Comparison of ENCODE assay signal across 14 mouse cellular contexts in genomic region chr6:34721740-34722139, GRCm38 (mm10). TPM values are rescaled to one million over a fixed set of nuclear protein-coding genes. Genes with fewer than 3 reads are reported as not detected.
DNase-seq lines count a peak whose midpoint lies in the region; ATAC-seq lines count a peak whose summit lies in the region.
"Had no signal": no experiment of that assay in that cellular context is flagged by ENCODE, and none has a peak within 500 bp of the region (broad histone marks: within the 10 kb centered on the region; RNA-seq: fewer than 3 reads in every experiment).

No protein-coding gene starts in this region.

- no peak for ATAC-seq in kidney, embryonic 16.5 days (ENCODE audit: low FRiP score, low TSS enrichment)
- ATAC-seq in limb, embryonic 15.5 days (ENCODE audit: insufficient number of reproducible peaks, low FRiP score, low TSS enrichment, low read depth) = no peak
- no peak for ATAC-seq in intestine, embryonic 15.5 days

- H3K9ac ChIP-seq in kidney, embryonic 16.5 days (replicated peaks; ENCODE audit: low read length) = no peak overlapping the region
- H3K9ac ChIP-seq in limb, embryonic 15.5 days = no peak overlapping the region
- no peak overlapping the region for H3K9ac ChIP-seq in intestine, embryonic 15.5 days
- H3K9ac ChIP-seq: embryonic facial prominence, embryonic 12.5 days had no signal

- 40% methylated on average over 6 of the region's 6 CpGs for WGBS in kidney, embryonic 16.5 days
- WGBS in limb, embryonic 15.5 days = 61% methylated on average over 6 of the region's 6 CpGs
- 75% methylated on average over 6 of the region's 6 CpGs for WGBS in intestine, embryonic 15.5 days

- no peak overlapping the region for H3K4me3 ChIP-seq in kidney, embryonic 16.5 days (ENCODE audit: low read length)
- H3K4me3 ChIP-seq in brown adipose tissue, adult 24 weeks (ENCODE audit: insufficient read depth, low read depth, low read length) = no peak overlapping the region
- H3K4me3 ChIP-seq in limb, embryonic 15.5 days = no peak overlapping the region
- H3K4me3 ChIP-seq in intestine, embryonic 15.5 days (replicated peaks) = no peak overlapping the region
- H3K4me3 ChIP-seq: embryonic facial prominence, embryonic 12.5 days; layer of hippocampus, adult 2 months had no signal

- peaks cover 49% of the 10 kb centered on the region for H3K4me1 ChIP-seq in kidney, embryonic 16.5 days (ENCODE audit: insufficient read depth, low read length)
- peaks cover 25% of the 10 kb centered on the region for H3K4me1 ChIP-seq in brown adipose tissue, adult 24 weeks (ENCODE audit: control insufficient read depth, insufficient read depth, insufficient read length, low read length)
- H3K4me1 ChIP-seq in limb, embryonic 15.5 days = peaks cover 35% of the 10 kb centered on the region
- peaks cover 14% of the 10 kb centered on the region; the same call in 1 of the 2 replicates for H3K4me1 ChIP-seq in intestine, embryonic 15.5 days (replicated peaks)

- H3K36me3 ChIP-seq in kidney, embryonic 16.5 days (ENCODE audit: insufficient read depth, low read length) = no peaks in the 10 kb centered on the region
- H3K36me3 ChIP-seq in limb, embryonic 15.5 days = no peaks in the 10 kb centered on the region
- H3K36me3 ChIP-seq in intestine, embryonic 15.5 days = no peaks in the 10 kb centered on the region

- peak overlapping the region; percentile 52; the same call in 1 of the 2 replicates for H3K27ac ChIP-seq in kidney, embryonic 16.5 days (ENCODE audit: low read length)
- H3K27ac ChIP-seq in brown adipose tissue, adult 24 weeks (replicated peaks; ENCODE audit: low read depth, low read length) = peak overlapping the region; percentile 40
- 0 out of 2 replicates have a peak overlapping the region, but pooled peaks have one; percentile 13 for H3K27ac ChIP-seq in limb, embryonic 15.5 days
- no peak overlapping the region for H3K27ac ChIP-seq in intestine, embryonic 15.5 days
- H3K27ac ChIP-seq: embryonic facial prominence, embryonic 12.5 days; layer of hippocampus, adult 2 months had no signal

- H3K27me3 ChIP-seq in kidney, embryonic 16.5 days (ENCODE audit: insufficient read depth, low read length) = no peaks in the 10 kb centered on the region
- no peaks in the 10 kb centered on the region for H3K27me3 ChIP-seq in limb, embryonic 15.5 days
- H3K27me3 ChIP-seq in intestine, embryonic 15.5 days (replicated peaks) = no peaks in the 10 kb centered on the region
- H3K27me3 ChIP-seq: embryonic facial prominence, embryonic 12.5 days had no signal

- no peak for DNase-seq in kidney, postnatal 10 days
- DNase-seq in gonadal fat pad, adult 2 months (ENCODE audit: low read depth) = peak; percentile 90
- DNase-seq in layer of hippocampus, postnatal 36 days = no peak
- no peak for DNase-seq in cerebellum, adult 18-20 months
- DNase-seq: cerebellum, adult 8-10 months; liver; thymus, postnatal 36 days had no signal

- H3K4me2 ChIP-seq in kidney, embryonic 16.5 days (replicated peaks; ENCODE audit: low read depth, low read length) = no peak overlapping the region
- no peak overlapping the region for H3K4me2 ChIP-seq in limb, embryonic 15.5 days
- no peak overlapping the region for H3K4me2 ChIP-seq in intestine, embryonic 15.5 days (replicated peaks)
- H3K4me2 ChIP-seq: embryonic facial prominence, embryonic 12.5 days; midbrain, embryonic 11.5 days had no signal

- H3K9me3 ChIP-seq in kidney, embryonic 16.5 days (ENCODE audit: low read length) = peaks cover 5% of the 10 kb centered on the region; the same call in 1 of the 2 replicates
- no peaks in the 10 kb centered on the region for H3K9me3 ChIP-seq in limb, embryonic 15.5 days
- H3K9me3 ChIP-seq in intestine, embryonic 15.5 days = no peaks in the 10 kb centered on the region
- H3K9me3 ChIP-seq: embryonic facial prominence, embryonic 12.5 days had no signal

RNA-seq across cellular contexts. Expression of gene Agbl3, which starts 58.5 kb away (rescaled TPM):
- 4.7 TPM in 2 replicates for polyA plus RNA-seq in kidney, embryonic 16.5 days (2015; fragmentation: Nextera tagmentation; extraction: Ambion mirVana)
- polyA plus RNA-seq in brown adipose tissue, adult 24 weeks (2012; ENCODE audit: insufficient read depth, insufficient read length, missing spikeins) = 8.4 and 14.1 TPM in 2 replicates
- polyA plus RNA-seq in gonadal fat pad, adult 2 months (2012; rRNA removed) = 9.4 and 10.1 TPM in 2 replicates
- 6.5 and 6.6 TPM in 2 replicates for polyA plus RNA-seq in limb, embryonic 15.5 days (2015; fragmentation: Nextera tagmentation; extraction: Ambion mirVana)
- 10 to 100 TPM; 13.7 to 13.8 TPM for total RNA-seq in layer of hippocampus, postnatal 36 days (2021)
- polyA plus RNA-seq in intestine, embryonic 15.5 days (2015; fragmentation: Nextera tagmentation; extraction: Ambion mirVana) = 4.0 and 4.7 TPM in 2 replicates
